Mouse (Mus musculus) ES-E14 (cell line): ENCODE results near the gene Xrra1. TPM values are rescaled to one million over a fixed set of nuclear protein-coding genes. Genes with fewer than 3 reads are reported as not detected.
"Not testable (repeated sequence)": the region's sequence is repeated elsewhere in the genome, so short reads cannot be mapped to it uniquely, and the experiment has no call there.

ENCODE experiments used
- DNase-seq: peaks from one replicate; pipeline ENCODE4 v3.0.0-alpha.2; 2013; ENCODE audit warnings: low read depth, low spot score
- H3K27ac ChIP-seq: 2 replicates; pipeline ENCODE4 v1.5.1; 2012; ENCODE audit warnings: low read depth, mild to moderate bottlenecking, low read length, moderate library complexity, mixed read lengths; ENCODE audit not compliant: poor library complexity, insufficient read depth, severe bottlenecking
- H3K36me3 ChIP-seq: 2 replicates; pipeline ENCODE4 v1.6.1; 2012; ENCODE audit warnings: mild to moderate bottlenecking, low read length, moderate library complexity, mixed read lengths; ENCODE audit not compliant: control insufficient read depth, poor library complexity, insufficient read depth, severe bottlenecking
- H3K4me1 ChIP-seq, 2 experiments: fragments of 150-350 bp in 1 of 2; sonication (generic) in 1 of 2; 2 replicates each; pipeline ENCODE4 v1.6.1; 2012; ENCODE audit warnings: low read length in 2 of 2, mild to moderate bottlenecking in 1 of 2, mixed read lengths in 1 of 2; ENCODE audit not compliant: control insufficient read depth in 2 of 2, insufficient read depth in 2 of 2, poor library complexity in 1 of 2
- H3K4me3 ChIP-seq, 2 experiments: fragments of 150-350 bp in 1 of 2; sonication (generic) in 1 of 2; 2 replicates each; pipeline ENCODE4 v1.5.1; 2012; ENCODE audit warnings: low read length in 2 of 2, low read depth in 1 of 2, mild to moderate bottlenecking in 1 of 2, mixed read lengths in 1 of 2; ENCODE audit not compliant: insufficient read depth in 1 of 2, poor library complexity in 1 of 2, severe bottlenecking in 1 of 2
- H3K9ac ChIP-seq: 2 replicates; pipeline ENCODE4 v1.6.1; 2012; ENCODE audit warnings: low read depth, mild to moderate bottlenecking, low read length, mixed read lengths; ENCODE audit not compliant: poor library complexity, insufficient read depth, severe bottlenecking
- H3K9me3 ChIP-seq: fragments of 150-350 bp; sonication (generic); 2 replicates; pipeline ENCODE4 v1.6.1; 2012; ENCODE audit warnings: low read depth, mild to moderate bottlenecking, low read length; ENCODE audit not compliant: control insufficient read depth, insufficient read depth
- CHD2 ChIP-seq: IDR thresholded peaks from 2 replicates; pipeline ENCODE4 v1.6.1; 2014; ENCODE audit warnings: mild to moderate bottlenecking, low read depth, low read length, inconsistent platforms
- HCFC1 ChIP-seq: IDR thresholded peaks from 2 replicates; pipeline ENCODE4 v1.6.1; 2012; ENCODE audit warnings: low read length, inconsistent platforms, borderline replicate concordance; ENCODE audit not compliant: insufficient read depth
- MAFK ChIP-seq: IDR thresholded peaks from 2 replicates; pipeline ENCODE4 v1.6.1; 2014; ENCODE audit warnings: mild to moderate bottlenecking, low read depth, low read length, inconsistent platforms; ENCODE audit not compliant: insufficient read depth
- ZC3H11A ChIP-seq: IDR thresholded peaks from 2 replicates; pipeline ENCODE4 v1.6.1; 2012; ENCODE audit warnings: low read depth, mild to moderate bottlenecking, inconsistent platforms, low read length, borderline replicate concordance
- ZNF384 ChIP-seq: IDR thresholded peaks from 2 replicates; pipeline ENCODE4 v1.6.1; 2012; ENCODE audit warnings: low read depth, low read length, inconsistent platforms
- in situ Hi-C, 2 experiments: fragments of 600-800 bp; cut with MboI; formaldehyde crosslinking; loops; one replicate each; pipeline ENCODE4 v1.15.1; 2025; ENCODE audit warnings: low sequenced_read_pairs in 2 of 2, inconsistent platforms in 1 of 2; ENCODE audit not compliant: unreplicated experiment in 2 of 2
- total RNA-seq: library from RNA; depleted of rRNA; stranded (reverse); fragments of 300-350 nt; gene quantifications from 2 replicates; pipeline ENCODE4 v1.2.3, GENCODE M21; 2012; rRNA removed

Xrra1 gene
- total RNA-seq = 0.40 and 0.74 TPM in 2 replicates

DNA sequence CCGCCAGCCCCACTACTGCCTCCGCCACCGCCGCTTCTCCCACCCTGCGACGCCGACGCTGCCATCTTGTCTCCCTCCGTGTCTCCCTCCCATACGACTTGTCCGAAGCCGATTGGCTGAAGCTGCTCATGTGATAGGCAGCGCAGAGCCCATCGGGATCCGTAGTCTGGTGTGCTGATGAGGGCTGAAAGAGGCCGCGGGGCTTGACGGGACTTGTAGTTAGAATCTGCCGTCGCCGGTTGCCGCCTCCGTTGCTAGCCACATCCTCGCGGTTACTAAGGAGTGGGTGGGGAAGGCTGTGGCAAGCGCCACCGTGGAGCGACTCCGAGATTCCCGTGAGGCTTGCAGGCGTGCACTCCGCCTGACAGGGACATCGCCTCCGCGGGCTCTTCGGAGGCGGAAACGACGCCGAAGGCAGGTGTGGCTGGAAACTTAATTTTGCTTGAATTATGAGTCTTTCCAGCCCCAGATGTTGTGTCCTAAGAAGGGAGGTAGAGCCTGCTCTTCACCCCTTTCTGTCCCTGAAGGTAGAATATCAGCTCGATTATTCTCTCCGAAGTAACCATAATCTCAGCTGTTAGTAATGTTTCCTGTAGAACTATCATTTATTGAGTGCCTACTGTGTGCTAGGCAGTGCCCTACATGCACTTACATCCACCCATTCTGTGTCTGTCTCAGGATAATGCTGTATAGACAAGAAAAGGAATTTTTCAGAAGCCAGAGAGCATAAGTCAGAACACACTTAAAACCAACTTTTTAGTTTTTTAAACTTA lies at the start of gene Xrra1:
Gene Xrra1 (plus strand): TSS at position 304 of the 773 bp plus-strand sequence.
- no peak within 1 kb of the TSS for H3K27ac ChIP-seq
- peak within 1 kb of the TSS; percentile 96 to 99 for H3K4me3 ChIP-seq
- in situ Hi-C loops = no loop called here
- H3K4me1 ChIP-seq = peaks cover 0 to 5% of the 10 kb centered on the region in 2 experiments; a peak in 1 of 4 replicates
- no peaks in the 10 kb centered on the region for H3K9me3 ChIP-seq
- peak within 1 kb of the TSS; percentile 99 for H3K9ac ChIP-seq
- peak; percentile 97 for DNase-seq
- TF ChIP-seq MAFK (no peak), CHD2 (peak; percentile 95), HCFC1 (peak; percentile 97), ZC3H11A (no peak), ZNF384 (no peak)
- peaks cover 5% of the 10 kb centered on the region; the same call in 1 of the 2 replicates for H3K36me3 ChIP-seq

DNA sequence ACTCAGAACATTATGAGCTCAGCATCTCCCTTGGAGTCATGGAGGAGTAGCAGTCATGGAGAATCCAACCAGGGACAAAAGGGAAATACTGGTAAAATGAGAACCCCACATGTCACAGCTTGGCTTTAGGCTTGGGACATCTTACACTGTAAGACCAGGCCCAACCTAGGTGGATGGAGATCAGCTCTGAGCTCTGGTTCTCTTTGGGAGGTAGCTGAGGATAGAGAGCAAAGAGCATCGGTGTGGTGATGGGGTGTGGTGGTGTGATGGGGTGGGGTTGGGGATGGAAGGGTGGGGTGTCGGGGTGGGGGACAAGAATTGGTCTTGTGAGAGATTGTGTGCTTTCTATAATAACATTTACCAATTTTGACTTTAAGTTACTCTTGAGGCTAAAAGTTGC lies 48.1 kb upstream of the Xrra1 start:
- H3K9ac ChIP-seq = no peak overlapping the region
- H3K9me3 ChIP-seq = no peaks in the 10 kb centered on the region
- no peak for TF ChIP-seq MAFK
- TF ChIP-seq ZC3H11A = no peak
- TF ChIP-seq ZNF384 = no peak
- TF ChIP-seq HCFC1 = no peak
- TF ChIP-seq CHD2 = no peak
- H3K4me1 ChIP-seq = no peaks in the 10 kb centered on the region
- no peak for DNase-seq
- in situ Hi-C loops = no loop called here
- H3K4me3 ChIP-seq = no peak overlapping the region
- no peaks in the 10 kb centered on the region for H3K36me3 ChIP-seq
- no peak overlapping the region for H3K27ac ChIP-seq

- in situ Hi-C loops = no loop called here
- no peak for TF ChIP-seq ZNF384
- no peak for TF ChIP-seq CHD2
- no peak for TF ChIP-seq ZC3H11A
- TF ChIP-seq HCFC1 = no peak
- TF ChIP-seq MAFK = no peak
- H3K4me3 ChIP-seq = no peak overlapping the region
Observed at GRCm38 (mm10) chr7:99811661-99812060, 47.3 kb upstream of the Xrra1 start.

GRCm38 (mm10) chr7:99813394-99813793 lies 45.5 kb upstream of the Xrra1 start:
- no peak overlapping the region for H3K4me3 ChIP-seq
- TF ChIP-seq CHD2 (no peak), ZNF384 (no peak), MAFK (no peak), ZC3H11A (no peak), HCFC1 (no peak)
- peak; percentile 20 for DNase-seq
- no peaks in the 10 kb centered on the region for H3K4me1 ChIP-seq
- in situ Hi-C loops = no loop called here
- H3K27ac ChIP-seq = no peak overlapping the region
- H3K9me3 ChIP-seq = no peaks in the 10 kb centered on the region
- no peak overlapping the region for H3K9ac ChIP-seq
- no peaks in the 10 kb centered on the region for H3K36me3 ChIP-seq

More at GRCm38 (mm10) chr7:99811661-99812060, 47.3 kb upstream of the Xrra1 start:
- no peak overlapping the region for H3K9ac ChIP-seq
- DNase-seq = no peak
- no peaks in the 10 kb centered on the region for H3K4me1 ChIP-seq
- H3K9me3 ChIP-seq = no peaks in the 10 kb centered on the region
- no peak overlapping the region for H3K27ac ChIP-seq
- no peaks in the 10 kb centered on the region for H3K36me3 ChIP-seq

DNA sequence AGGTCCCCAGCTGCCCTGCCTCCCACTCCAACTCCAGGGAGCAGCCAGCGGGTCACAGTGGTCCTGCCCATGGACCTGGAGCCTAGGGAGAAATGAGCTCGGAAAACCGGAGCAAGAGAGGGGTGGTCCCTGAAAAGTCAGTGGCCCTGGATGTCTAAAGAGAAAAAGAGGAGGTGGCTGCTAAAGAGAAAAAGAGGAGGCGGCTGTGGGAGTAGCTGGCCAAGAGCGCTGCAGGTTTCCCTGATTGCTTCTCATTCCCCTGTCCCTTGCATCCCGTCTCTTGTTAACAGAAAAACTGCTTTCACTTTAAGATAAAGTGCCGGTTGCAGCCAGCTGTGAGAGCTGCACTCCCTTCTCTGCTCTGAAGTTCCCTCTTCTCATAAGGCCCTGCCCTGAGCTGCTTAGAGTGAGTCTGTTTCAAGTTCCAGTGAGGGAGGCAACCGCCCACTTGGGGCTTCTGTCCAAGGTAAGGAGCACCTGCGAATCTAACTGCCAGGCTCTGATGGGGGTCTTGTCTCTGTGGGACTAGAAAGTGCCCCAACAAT lies 40.7 kb upstream of the Xrra1 start:
- H3K27ac ChIP-seq, DNase-seq, H3K9ac ChIP-seq, H3K4me3 ChIP-seq, H3K36me3 ChIP-seq, H3K9me3 ChIP-seq, H3K4me1 ChIP-seq, in situ Hi-C loops: not testable (repeated sequence)
